Comparison of ENCODE assay signal across 25 mouse cellular contexts in genomic region chr6:8101224-8101623, GRCm38 (mm10).
"Had no signal": no experiment of that assay in that cellular context is flagged by ENCODE, and none has a peak within 500 bp of the region (broad histone marks: within the 10 kb centered on the region; RNA-seq: fewer than 3 reads in every experiment).

No protein-coding gene starts in this region.

- H3K4me2 ChIP-seq: heart, embryonic 11.5 days; heart, embryonic 13.5 days; heart, embryonic 15.5 days; hindbrain, embryonic 13.5 days; hindbrain, embryonic 15.5 days; kidney, embryonic 15.5 days; liver, embryonic 11.5 days; liver, embryonic 13.5 days; liver, embryonic 15.5 days had no signal

- H3K27ac ChIP-seq: heart, adult 2 months; heart, embryonic 13.5 days; heart, embryonic 15.5 days; hindbrain, embryonic 13.5 days; hindbrain, embryonic 15.5 days; hindbrain, postnatal 0 days; kidney, embryonic 15.5 days; kidney, postnatal 0 days; layer of hippocampus, adult 2 months; left cerebral cortex, adult 2 months; liver, embryonic 13.5 days; liver, embryonic 15.5 days had no signal

- H3K27me3 ChIP-seq: heart, embryonic 13.5 days; heart, embryonic 15.5 days; hindbrain, embryonic 13.5 days; hindbrain, embryonic 15.5 days; kidney, embryonic 15.5 days; liver, embryonic 13.5 days; liver, embryonic 15.5 days had no signal

- H3K9me3 ChIP-seq: heart, embryonic 13.5 days; heart, embryonic 15.5 days; hindbrain, embryonic 13.5 days; hindbrain, embryonic 15.5 days; kidney, embryonic 15.5 days; liver, embryonic 13.5 days; liver, embryonic 15.5 days had no signal

- H3K36me3 ChIP-seq: heart, embryonic 13.5 days; heart, embryonic 15.5 days; hindbrain, embryonic 13.5 days; hindbrain, embryonic 15.5 days; kidney, embryonic 15.5 days; liver, embryonic 13.5 days; liver, embryonic 15.5 days had no signal

- ATAC-seq: hindbrain, postnatal 0 days; intestine, embryonic 16.5 days had no signal

- H3K4me3 ChIP-seq: heart, adult 2 months; heart, embryonic 13.5 days; heart, embryonic 15.5 days; hindbrain, embryonic 13.5 days; hindbrain, embryonic 15.5 days; kidney, embryonic 15.5 days; layer of hippocampus, adult 2 months; left cerebral cortex, adult 2 months; liver, embryonic 13.5 days; liver, embryonic 15.5 days had no signal

- DNase-seq: gastrocnemius, postnatal 14 days; gastrocnemius, postnatal 36 days; heart, adult 2 months; heart, postnatal 14 days; heart, postnatal 36 days; kidney, adult 11 months; kidney, adult 2 months; kidney, adult 9 months; kidney, postnatal 14 days; kidney, postnatal 4 days; liver; liver, embryonic 13.5 days had no signal

- H3K4me1 ChIP-seq: hindbrain, embryonic 13.5 days; hindbrain, embryonic 15.5 days; kidney, embryonic 15.5 days; liver, embryonic 13.5 days; liver, embryonic 15.5 days had no signal

- H3K9ac ChIP-seq: heart, embryonic 13.5 days; heart, embryonic 15.5 days; hindbrain, embryonic 13.5 days; hindbrain, embryonic 15.5 days; kidney, embryonic 15.5 days; liver, embryonic 13.5 days; liver, embryonic 15.5 days had no signal
